Mouse (Mus musculus) small intestine, adult 2 months (tissue): ENCODE results near the gene Ptcra. TPM values are rescaled to one million over a fixed set of nuclear protein-coding genes. Genes with fewer than 3 reads are reported as not detected.
A peak's percentile ranks its signal among the peaks of the same experiment; 100 is the strongest.

Experiments
- H3K27ac ChIP-seq: fragments of 200-500 bp; 2 replicates; pipeline ENCODE4 v1.5.1; 2012; ENCODE audit warnings: low read depth, low read length, control low read depth, inconsistent platforms; ENCODE audit not compliant: insufficient read depth
- H3K27me3 ChIP-seq: fragments of 200-500 bp; 2 replicates; pipeline ENCODE4 v1.6.1; 2012; ENCODE audit warnings: mild to moderate bottlenecking, moderate library complexity, low read length, inconsistent platforms; ENCODE audit not compliant: control insufficient read depth, insufficient read depth
- H3K36me3 ChIP-seq: fragments of 200-500 bp; 2 replicates; pipeline ENCODE4 v1.6.1; 2012; ENCODE audit warnings: mild to moderate bottlenecking, low read length, control low read depth, inconsistent platforms; ENCODE audit not compliant: control insufficient read depth, insufficient read depth
- H3K4me1 ChIP-seq: fragments of 200-500 bp; 2 replicates; pipeline ENCODE4 v1.6.1; 2012; ENCODE audit warnings: low read length, inconsistent platforms, mixed read lengths; ENCODE audit not compliant: control insufficient read depth, insufficient read depth, insufficient read length
- H3K4me3 ChIP-seq: fragments of 200-500 bp; 2 replicates; pipeline ENCODE4 v1.5.1; 2012; ENCODE audit warnings: low read depth, mild to moderate bottlenecking, control low read depth, inconsistent platforms, low read length, moderate library complexity
- CTCF ChIP-seq: fragments of 200-500 bp; IDR thresholded peaks from 2 replicates; pipeline ENCODE4 v1.5.1; 2012; ENCODE audit warnings: low read depth, mild to moderate bottlenecking, control low read depth, inconsistent platforms, low read length, moderate library complexity, mixed read lengths; ENCODE audit not compliant: insufficient replicate concordance, insufficient read length; ENCODE audit errors: extremely low read depth
- POLR2A ChIP-seq: fragments of 200-500 bp; IDR thresholded peaks from 2 replicates; pipeline ENCODE4 v1.6.1; 2012; ENCODE audit warnings: low read depth, mild to moderate bottlenecking, control low read depth, inconsistent platforms, low read length, moderate library complexity
- WGBS: fragments of 180-500 bp; shearing (Covaris S2); methylation state at CpG from one replicate; pipeline ENCODE4 v1.1.7; 2018; 5-methylcytosine and 5-hydroxymethylcytosine counted together
- polyA plus RNA-seq: library from polyadenylated mRNA; depleted of rRNA; stranded (reverse); fragments of >200 nt; gene quantifications from 2 replicates; pipeline ENCODE4 v1.2.3, GENCODE M21; 2012; rRNA removed

The Ptcra gene
- polyA plus RNA-seq, 1 experiment, result not detected

DNA sequence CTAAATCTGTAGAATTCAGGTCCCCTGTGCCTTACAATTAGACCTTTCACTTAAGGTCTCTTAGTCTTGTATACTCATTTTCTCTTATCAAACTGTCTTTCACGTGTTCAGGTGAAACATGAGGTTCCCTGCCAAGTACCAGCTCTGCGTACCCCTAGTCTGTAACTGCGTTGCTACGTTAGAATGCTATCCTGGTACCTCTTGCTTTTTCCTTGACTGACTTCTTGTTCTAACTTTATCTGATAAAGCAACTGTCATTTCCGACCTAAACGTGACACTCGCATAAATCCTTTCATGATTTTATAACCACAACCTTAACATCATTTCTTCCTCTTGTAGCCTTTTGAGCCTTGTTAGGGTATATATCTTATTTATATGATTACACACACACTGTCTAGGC lies 51.1 kb downstream of the Ptcra start:
- 18% methylated on average over 7 of the region's 7 CpGs for WGBS
- no peaks in the 10 kb centered on the region for H3K27me3 ChIP-seq
- H3K4me1 ChIP-seq, result peaks cover 3% of the 10 kb centered on the region; the same call in 1 of the 2 replicates
- H3K27ac ChIP-seq, result no peak overlapping the region
- peaks cover 21% of the 10 kb centered on the region for H3K36me3 ChIP-seq
- TF ChIP-seq CTCF (no peak), POLR2A (no peak)
- peak overlapping the region; percentile 92 for H3K4me3 ChIP-seq

- H3K36me3 ChIP-seq, result peaks cover 21% of the 10 kb centered on the region
- peak overlapping the region; percentile 14 for H3K27ac ChIP-seq
- peaks cover 3% of the 10 kb centered on the region; the same call in 1 of the 2 replicates for H3K4me1 ChIP-seq
- no peak for TF ChIP-seq CTCF
- TF ChIP-seq POLR2A, result no peak
- WGBS, result under 1% methylated on average over 76 of the region's 76 CpGs
- H3K4me3 ChIP-seq, result peak overlapping the region; percentile 92
- no peaks in the 10 kb centered on the region for H3K27me3 ChIP-seq
These were observed 51.8 kb downstream of the Ptcra start for GRCm38 (mm10) chr17:46711612-46712271.

GRCm38 (mm10) chr17:46710959-46711597 lies 52.4 kb downstream of the Ptcra start, which contains the start of gene Pex6:
Gene Pex6, plus strand, starts transcription at chr17:46711463.
- Histone ChIP-seq H3K4me3 (peak within 1 kb of the TSS; percentile 92), H3K27me3 (no peaks in the 10 kb centered on the region), H3K36me3 (peaks cover 17% of the 10 kb centered on the region), H3K4me1 (peaks cover 3% of the 10 kb centered on the region; the same call in 1 of the 2 replicates), H3K27ac (peak within 1 kb of the TSS; percentile 38)
- TF ChIP-seq CTCF (no peak), POLR2A (peak; percentile 55; the same call in 1 of the 2 replicates)
- 5% methylated on average over 36 of the region's 36 CpGs for WGBS

- H3K36me3 ChIP-seq, result no peaks in the 10 kb centered on the region
- H3K4me1 ChIP-seq, result peaks cover 10% of the 10 kb centered on the region
- H3K4me3 ChIP-seq, result no peak overlapping the region
- WGBS, result 93% methylated on average over 14 of the region's 14 CpGs
- no peaks in the 10 kb centered on the region for H3K27me3 ChIP-seq
- no peak overlapping the region for H3K27ac ChIP-seq
- TF ChIP-seq POLR2A, result no peak
- no peak for TF ChIP-seq CTCF
These were observed 57.0 kb downstream of the Ptcra start for GRCm38 (mm10) chr17:46706375-46707089.

Other genes starting within 250 kb of the Ptcra start
- 5.0 and 5.8 TPM in 2 replicates for gene Cul9, start 217.3 kb downstream of the Ptcra start, polyA plus RNA-seq
- 103 and 183 TPM in 2 replicates for gene Srf, start 207.5 kb downstream of the Ptcra start, polyA plus RNA-seq
- gene Ptk7, start 134.2 kb downstream of the Ptcra start, polyA plus RNA-seq, result 6.6 and 6.8 TPM in 2 replicates
- gene Klc4, start 117.7 kb downstream of the Ptcra start, polyA plus RNA-seq, result 103 and 213 TPM in 2 replicates
- gene Mrpl2, start 117.5 kb downstream of the Ptcra start, polyA plus RNA-seq, result 47.6 and 82.8 TPM in 2 replicates
- gene Cul7, start 113.4 kb downstream of the Ptcra start, polyA plus RNA-seq, result 7.6 and 12.1 TPM in 2 replicates
- 30.8 and 47.4 TPM in 2 replicates for gene Rrp36, start 89.4 kb downstream of the Ptcra start, polyA plus RNA-seq
- 38.9 and 52.7 TPM in 2 replicates for gene Mea1, start 84.9 kb downstream of the Ptcra start, polyA plus RNA-seq
- 48.3 and 99.3 TPM in 2 replicates for gene Klhdc3, start 82.8 kb downstream of the Ptcra start, polyA plus RNA-seq
- gene Ppp2r5d, start 58.6 kb downstream of the Ptcra start, polyA plus RNA-seq, result 32.4 and 150 TPM in 2 replicates
- 40.1 and 74.9 TPM in 2 replicates for gene Pex6, start 52.2 kb downstream of the Ptcra start, polyA plus RNA-seq
- gene Gnmt, start 34.5 kb downstream of the Ptcra start, polyA plus RNA-seq, result 1.5 and 34.6 TPM in 2 replicates
- gene Cnpy3, start 11.5 kb downstream of the Ptcra start, polyA plus RNA-seq, result 14.3 and 23.7 TPM in 2 replicates
- gene 2310039H08Rik, start 8.9 kb upstream of the Ptcra start, polyA plus RNA-seq, result 107 and 109 TPM in 2 replicates
- gene Rpl7l1, start 19.0 kb upstream of the Ptcra start, polyA plus RNA-seq, result 5.4 and 7.4 TPM in 2 replicates
- gene Bicral, start 94.8 kb upstream of the Ptcra start, polyA plus RNA-seq, result 4.0 and 7.1 TPM in 2 replicates
- 16.7 and 29.0 TPM in 2 replicates for gene Tbcc, start 127.0 kb upstream of the Ptcra start, polyA plus RNA-seq
- gene Prph2, start 146.7 kb upstream of the Ptcra start, polyA plus RNA-seq, result not detected in 2 replicates
- gene Ubr2, start 246.8 kb upstream of the Ptcra start, polyA plus RNA-seq, result 8.7 and 11.9 TPM in 2 replicates